Mouse (Mus musculus) myocyte (in vitro differentiated cells): ENCODE measurements around the gene Csf2rb. TPM values are rescaled to one million over a fixed set of nuclear protein-coding genes. Genes with fewer than 3 reads are reported as not detected.
"Not testable (repeated sequence)": the region's sequence is repeated elsewhere in the genome, so short reads cannot be mapped to it uniquely, and the experiment has no call there.

Experiments
- H3K27me3 ChIP-seq: one replicate; pipeline ENCODE4 v1.6.1; 2011; ENCODE audit not compliant: control insufficient read depth, insufficient read depth, insufficient read length
- H3K36me3 ChIP-seq: one replicate; pipeline ENCODE4 v1.6.1; 2011; ENCODE audit not compliant: control insufficient read depth, insufficient read depth
- H3K4me2 ChIP-seq: one replicate; pipeline ENCODE4 v1.6.1; 2011; ENCODE audit warnings: low read depth, control low read depth
- H3K4me3 ChIP-seq: one replicate; pipeline ENCODE4 v1.5.1; 2011; ENCODE audit warnings: mild to moderate bottlenecking, control low read depth, moderate library complexity
- H3K79me2 ChIP-seq: one replicate; pipeline ENCODE4 v1.6.1; 2011; ENCODE audit not compliant: control insufficient read depth, insufficient read depth
- H3ac ChIP-seq: one replicate; pipeline ENCODE4 v1.6.1; 2011; ENCODE audit not compliant: control insufficient read depth, insufficient read length
- CEBPB ChIP-seq: IDR thresholded peaks from 2 replicates; pipeline ENCODE4 v1.6.1; 2011; ENCODE audit warnings: mild to moderate bottlenecking, moderate library complexity; ENCODE audit not compliant: poor library complexity, insufficient read depth, severe bottlenecking
- E2F4 ChIP-seq: IDR thresholded peaks from one replicate; pipeline ENCODE4 v1.6.1; 2011; ENCODE audit warnings: mild to moderate bottlenecking, control low read depth, moderate library complexity; ENCODE audit not compliant: insufficient read depth
- MAX ChIP-seq: IDR thresholded peaks from one replicate; pipeline ENCODE4 v1.6.1; 2011; ENCODE audit warnings: low read depth, mild to moderate bottlenecking, control low read depth
- MYOD1 ChIP-seq, 3 experiments: IDR thresholded peaks; one replicate each; pipeline ENCODE4 v1.6.1; 2011; ENCODE audit warnings: control low read depth in 2 of 3, low read depth in 2 of 3, mild to moderate bottlenecking in 2 of 3, moderate library complexity in 1 of 3; ENCODE audit not compliant: insufficient read length in 2 of 3, control insufficient read depth in 1 of 3
- MYOG ChIP-seq, 3 experiments: IDR thresholded peaks; one replicate each; pipeline ENCODE4 v1.6.1; 2011; ENCODE audit warnings: control low read depth in 2 of 3, low read depth in 2 of 3, mild to moderate bottlenecking in 2 of 3; ENCODE audit not compliant: insufficient read length in 2 of 3, control insufficient read depth in 1 of 3, insufficient read depth in 1 of 3
- POLR2A ChIP-seq: IDR thresholded peaks from one replicate; pipeline ENCODE4 v1.6.1; 2011; ENCODE audit warnings: low read depth, mild to moderate bottlenecking, control low read depth, moderate library complexity; ENCODE audit not compliant: insufficient read length
- POLR2AphosphoS2 ChIP-seq: IDR thresholded peaks from one replicate; pipeline ENCODE4 v1.6.1; 2011; ENCODE audit warnings: low read depth, control low read depth; ENCODE audit not compliant: insufficient read length
- REST ChIP-seq: IDR thresholded peaks from one replicate; pipeline ENCODE4 v1.6.1; 2011; ENCODE audit warnings: mild to moderate bottlenecking, control low read depth, moderate library complexity; ENCODE audit not compliant: insufficient read depth, insufficient read length
- SRF ChIP-seq: IDR thresholded peaks from one replicate; pipeline ENCODE4 v1.6.1; 2011; ENCODE audit warnings: low read depth; ENCODE audit not compliant: control insufficient read depth, insufficient read length
- TCF12 ChIP-seq: IDR thresholded peaks from one replicate; pipeline ENCODE4 v1.6.1; 2011; ENCODE audit warnings: mild to moderate bottlenecking, control low read depth; ENCODE audit not compliant: poor library complexity, insufficient read depth, severe bottlenecking
- TCF3 ChIP-seq: IDR thresholded peaks from one replicate; pipeline ENCODE4 v1.6.1; 2011; ENCODE audit warnings: low read depth, control low read depth; ENCODE audit not compliant: insufficient read length
- USF1 ChIP-seq: IDR thresholded peaks from one replicate; pipeline ENCODE4 v1.6.1; 2011; ENCODE audit warnings: low read depth, mild to moderate bottlenecking, control low read depth, moderate library complexity
- polyA plus RNA-seq: library from polyadenylated mRNA; unstranded; fragments of >200 nt; fragmentation: generic; extraction: Trizol; gene quantifications from one replicate; pipeline ENCODE4 v1.2.1, GENCODE M21; 2012; ENCODE audit warnings: missing spikeins

Csf2rb gene
- 0.08 TPM for polyA plus RNA-seq

DNA sequence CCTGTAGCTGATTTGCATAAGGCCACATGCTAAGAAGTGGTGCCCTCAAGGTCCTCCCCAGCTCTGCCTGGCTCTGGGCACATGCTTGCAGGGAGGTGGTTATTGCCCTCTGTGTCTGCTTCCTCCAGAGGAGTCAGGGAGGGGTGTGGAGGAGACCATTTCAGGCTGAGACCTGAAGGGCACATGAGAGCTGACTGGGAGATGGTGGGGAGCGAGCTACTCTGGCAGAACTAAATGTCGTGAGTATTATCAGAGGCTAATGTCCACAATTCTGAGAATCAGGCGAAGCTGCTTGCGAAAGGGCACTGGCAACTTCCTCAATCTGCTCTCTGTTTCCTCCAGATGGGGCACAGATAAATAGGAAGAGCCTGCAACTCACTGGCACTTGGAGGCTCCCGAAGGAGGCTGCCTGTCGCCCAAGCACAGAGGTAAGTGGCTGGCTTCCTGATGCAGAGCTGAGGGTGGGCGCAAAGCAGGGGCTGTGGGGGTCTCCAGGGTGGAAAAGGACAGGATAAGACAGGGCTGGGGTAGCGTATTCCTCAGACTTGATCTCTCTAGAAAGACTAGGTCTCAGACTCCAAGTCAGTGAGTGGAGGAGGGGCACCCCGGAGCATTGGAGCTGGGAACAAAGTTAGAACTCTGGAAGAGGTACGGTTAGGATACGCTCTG is at the start of gene Csf2rb:
Gene Csf2rb, plus strand, starts transcription at position 82 of the 669 bp plus-strand sequence.
- Histone ChIP-seq H3ac (no peak within 1 kb of the TSS), H3K4me3 (no peak within 1 kb of the TSS), H3K27me3 (no peaks in the 10 kb centered on the region), H3K4me2 (no peak within 1 kb of the TSS), H3K36me3 (no peaks in the 10 kb centered on the region), H3K79me2 (no peaks in the 10 kb centered on the region)
- TF ChIP-seq TCF12 (no peak), SRF (no peak), MYOG (IDR thresholded peaks at IDR 0.05; ENCODE audit: control insufficient read depth in 1 of 3, insufficient read depth in 1 of 3, insufficient read length in 2 of 3, low read depth in 2 of 3) (no peak), E2F4 (no peak), USF1 (no peak), MYOD1 (IDR thresholded peaks at IDR 0.05; ENCODE audit: control insufficient read depth in 1 of 3, insufficient read length in 2 of 3, low read depth in 2 of 3) (no peak), CEBPB (no peak), POLR2AphosphoS2 (no peak), MAX (no peak), TCF3 (no peak), POLR2A (no peak), REST (no peak)

DNA sequence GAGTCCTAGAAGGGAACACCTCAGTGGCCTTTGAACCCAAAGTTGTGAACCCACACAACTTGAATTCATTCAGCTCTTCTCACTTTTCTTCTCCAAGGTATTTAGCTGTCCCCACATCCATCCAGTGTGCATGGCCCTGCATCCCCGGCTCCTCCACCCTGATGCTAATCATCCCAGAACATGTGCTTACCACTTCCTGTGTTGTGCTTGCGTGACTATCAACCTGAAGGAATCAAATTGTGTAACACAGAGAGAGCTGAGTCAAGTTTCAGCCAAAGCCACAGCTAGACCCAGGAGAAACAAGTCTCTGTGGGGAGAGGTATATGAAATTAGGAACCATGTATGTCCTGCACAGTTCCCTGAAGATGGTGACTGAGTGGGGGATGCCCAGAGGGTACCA is 47.2 kb upstream of the Csf2rb start:
- Histone ChIP-seq H3K4me2 (no peak overlapping the region), H3K27me3 (no peaks in the 10 kb centered on the region), H3K36me3 (no peaks in the 10 kb centered on the region), H3ac (no peak overlapping the region), H3K79me2 (no peaks in the 10 kb centered on the region), H3K4me3 (no peak overlapping the region)
- TF ChIP-seq MAX: no peak
- no peak for TF ChIP-seq MYOG (IDR thresholded peaks at IDR 0.05; ENCODE audit: control insufficient read depth in 1 of 3, insufficient read depth in 1 of 3, insufficient read length in 2 of 3, low read depth in 2 of 3)
- no peak for TF ChIP-seq SRF
- TF ChIP-seq REST: no peak
- TF ChIP-seq CEBPB: no peak
- no peak for TF ChIP-seq POLR2AphosphoS2
- TF ChIP-seq MYOD1 (IDR thresholded peaks at IDR 0.05; ENCODE audit: control insufficient read depth in 1 of 3, insufficient read length in 2 of 3, low read depth in 2 of 3): no peak
- no peak for TF ChIP-seq USF1
- no peak for TF ChIP-seq POLR2A
- TF ChIP-seq TCF3: no peak
- TF ChIP-seq E2F4: no peak
- TF ChIP-seq TCF12: no peak

DNA sequence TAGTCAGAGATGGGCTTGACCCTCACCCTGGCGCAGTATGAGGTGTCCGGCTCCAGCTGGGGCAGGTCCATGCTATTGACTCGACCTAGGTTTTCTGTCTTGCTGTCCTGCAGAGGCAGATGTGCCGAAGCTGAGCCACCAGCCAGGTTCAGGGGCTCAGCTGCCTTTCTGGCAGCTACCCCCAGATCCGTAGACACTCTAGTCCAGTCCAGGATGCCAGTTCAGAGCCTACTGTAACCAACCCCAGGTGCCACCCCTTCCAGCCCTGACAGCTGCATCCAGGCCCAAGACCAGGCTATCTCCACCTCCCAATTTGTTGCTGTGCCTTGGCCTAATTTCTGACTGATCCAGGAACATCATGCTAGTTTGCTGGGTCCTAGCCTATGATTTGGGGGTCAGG is 37.6 kb upstream of the Csf2rb start:
- H3K79me2 ChIP-seq: no peaks in the 10 kb centered on the region
- H3K4me3 ChIP-seq: no peak overlapping the region
- H3ac ChIP-seq: no peak overlapping the region
- H3K27me3 ChIP-seq: no peaks in the 10 kb centered on the region
- H3K4me2 ChIP-seq: no peak overlapping the region
- TF ChIP-seq TCF12: no peak
- no peak for TF ChIP-seq POLR2A
- no peak for TF ChIP-seq MYOG (IDR thresholded peaks at IDR 0.05; ENCODE audit: control insufficient read depth in 1 of 3, insufficient read depth in 1 of 3, insufficient read length in 2 of 3, low read depth in 2 of 3)
- TF ChIP-seq MYOD1 (IDR thresholded peaks at IDR 0.05; ENCODE audit: control insufficient read depth in 1 of 3, insufficient read length in 2 of 3, low read depth in 2 of 3): no peak
- TF ChIP-seq USF1: no peak
- TF ChIP-seq POLR2AphosphoS2: no peak
- TF ChIP-seq E2F4: no peak
- TF ChIP-seq TCF3: no peak
- TF ChIP-seq MAX: no peak
- no peak for TF ChIP-seq REST
- no peak for TF ChIP-seq CEBPB
- no peak for TF ChIP-seq SRF
- no peaks in the 10 kb centered on the region for H3K36me3 ChIP-seq

DNA sequence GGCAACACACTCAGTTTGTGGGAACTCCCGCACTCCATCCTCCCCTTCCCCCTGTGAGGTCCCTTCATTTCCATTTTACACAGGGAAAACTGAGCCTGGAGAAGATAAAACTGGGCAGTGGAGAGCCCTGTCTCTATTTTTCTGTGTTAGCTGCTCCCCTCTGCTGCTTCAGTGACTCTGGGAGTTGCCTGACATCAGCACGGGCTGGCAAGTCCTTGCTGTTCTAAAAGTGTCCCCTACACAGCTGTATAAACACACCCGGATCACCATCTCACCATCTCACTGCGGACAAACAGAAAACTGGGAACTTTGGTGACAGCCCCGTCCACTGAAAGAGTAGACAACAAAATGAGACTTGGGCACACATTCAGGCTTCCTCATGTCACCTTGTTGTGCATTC is 35.8 kb upstream of the Csf2rb start:
- H3K36me3 ChIP-seq, H3K79me2 ChIP-seq, H3K4me3 ChIP-seq, H3ac ChIP-seq, H3K27me3 ChIP-seq, H3K4me2 ChIP-seq: not testable (repeated sequence)

DNA sequence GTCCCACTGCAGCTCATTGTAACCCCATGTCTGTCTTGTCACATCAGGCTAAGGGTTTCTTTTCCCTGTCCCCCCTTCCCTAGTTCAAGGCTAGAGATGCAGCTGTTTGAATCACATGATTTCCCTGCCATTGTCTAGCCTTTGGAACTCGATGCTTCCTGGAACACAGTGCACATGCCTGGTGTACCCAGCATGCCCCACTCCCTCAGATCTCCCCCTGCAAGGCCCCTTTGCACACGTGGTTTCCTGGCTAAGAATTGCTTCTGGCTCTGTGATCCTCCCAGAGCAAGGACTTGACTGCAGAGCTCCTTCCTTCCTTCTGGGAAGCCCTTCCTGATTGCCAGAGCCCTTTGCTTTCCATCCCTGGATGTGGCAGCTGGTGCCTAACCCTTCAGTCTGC is 32.3 kb upstream of the Csf2rb start:
- not testable (repeated sequence) for H3K36me3 ChIP-seq, H3K27me3 ChIP-seq, H3K79me2 ChIP-seq, H3K4me2 ChIP-seq, H3K4me3 ChIP-seq, H3ac ChIP-seq
